Mouse (Mus musculus): ENCODE results near the gene Plekha1. TPM values are rescaled to one million over a fixed set of nuclear protein-coding genes. Genes with fewer than 3 reads are reported as not detected.
A peak's percentile ranks its signal among the peaks of the same experiment; 100 is the strongest.

Plekha1 gene
- total RNA-seq, 2 experiments from 2014 or later = 12.4 to 19.3 TPM

- peak; percentile 93 for ATAC-seq (replicated peaks; ENCODE audit: poor library complexity)
Observed at GRCm38 (mm10) chr7:130857973-130858372, 7.6 kb upstream of the Plekha1 start.

DNA sequence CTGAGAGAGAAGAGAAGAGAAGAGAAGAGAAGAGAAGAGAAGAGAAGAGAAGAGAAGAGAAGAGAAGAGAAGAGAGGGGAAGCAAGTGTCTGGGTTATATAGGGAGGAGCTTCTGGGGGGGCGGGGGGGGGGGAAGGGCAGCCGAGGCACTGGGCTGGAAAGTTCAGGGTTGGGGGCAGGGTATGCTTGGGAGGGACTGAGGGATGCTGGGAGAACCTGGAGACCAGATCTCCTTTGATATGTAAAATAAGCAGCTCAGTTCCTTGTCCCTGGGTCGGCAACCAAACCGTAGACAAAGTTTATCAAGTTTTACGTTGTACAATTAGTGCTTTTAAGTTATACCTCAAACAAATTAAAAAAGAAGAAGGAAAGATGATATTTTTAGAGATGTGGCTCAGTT, 5.6 kb upstream of the Plekha1 start:
- no peak for ATAC-seq (replicated peaks; ENCODE audit: poor library complexity)

- no peak for ATAC-seq (replicated peaks; ENCODE audit: poor library complexity)
Observed at GRCm38 (mm10) chr7:130860721-130861142, 4.8 kb upstream of the Plekha1 start.

DNA sequence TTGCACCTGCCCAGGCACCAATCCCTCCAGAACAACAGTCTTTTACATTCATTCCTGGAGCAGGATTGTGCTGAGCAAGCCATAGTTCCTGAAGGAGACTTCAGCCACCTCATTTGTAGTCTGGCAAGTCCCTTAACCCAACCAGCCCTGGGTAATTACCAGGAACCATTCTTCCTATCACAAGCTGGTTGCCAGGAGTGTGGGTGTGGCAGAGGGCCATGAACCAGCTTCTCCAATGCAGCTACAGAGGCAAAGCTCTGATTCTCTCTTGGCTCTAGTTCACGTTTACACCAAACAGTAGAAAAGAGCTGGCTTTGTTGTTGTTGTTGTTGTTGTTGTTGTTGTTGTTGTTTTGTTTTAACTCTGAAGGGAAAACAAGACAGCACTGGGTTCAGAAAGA, 3.1 kb upstream of the Plekha1 start:
- ATAC-seq (replicated peaks; ENCODE audit: poor library complexity) = no peak

GRCm38 (mm10) chr7:130864711-130865110, 845 bp upstream of the Plekha1 start:
- no peak for ATAC-seq (replicated peaks; ENCODE audit: poor library complexity)

GRCm38 (mm10) chr7:130866640-130867039, 1.1 kb downstream of the Plekha1 start:
- no peak for ATAC-seq (replicated peaks; ENCODE audit: poor library complexity)

DNA sequence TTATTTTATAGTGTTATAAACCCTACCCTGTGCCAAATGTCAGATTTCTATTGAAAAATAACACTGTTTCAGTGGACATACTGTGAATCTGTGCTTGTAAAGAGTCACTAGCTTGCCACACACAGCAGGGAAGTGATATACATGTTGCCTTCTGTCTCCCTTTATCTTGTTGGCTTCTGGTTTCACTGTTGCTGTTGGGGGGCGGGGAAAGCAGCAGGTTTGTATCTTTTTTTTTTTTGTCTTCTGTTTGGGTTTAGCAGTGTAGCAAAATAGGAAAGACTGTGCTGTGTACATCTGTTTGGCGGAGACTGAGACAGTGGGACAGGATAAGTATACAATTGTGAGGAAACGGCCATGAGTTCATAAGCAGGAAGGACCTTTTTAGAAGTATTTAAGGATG, 1.7 kb downstream of the Plekha1 start:
- ATAC-seq (replicated peaks; ENCODE audit: poor library complexity) = no peak

DNA sequence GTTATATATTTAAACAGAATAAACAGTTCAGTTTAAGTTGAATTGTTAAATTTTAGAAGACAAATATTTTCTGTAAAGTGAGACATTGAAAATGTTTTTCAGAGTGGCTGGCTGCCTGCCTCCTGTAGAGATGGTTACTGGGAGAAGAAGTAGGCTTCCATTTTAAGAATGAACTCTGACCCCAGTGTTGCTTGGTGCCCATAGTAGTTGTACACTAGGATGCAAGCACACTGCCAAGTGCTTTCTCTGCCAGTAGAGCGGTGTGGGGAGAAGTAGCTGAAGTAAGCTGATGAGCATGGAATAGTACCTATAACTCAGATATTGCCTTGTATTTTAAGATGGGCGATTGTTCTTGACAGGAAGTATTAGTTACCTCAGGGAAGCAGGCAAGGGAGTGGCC, 18.6 kb downstream of the Plekha1 start:
- ATAC-seq (replicated peaks; ENCODE audit: poor library complexity) = no peak

DNA sequence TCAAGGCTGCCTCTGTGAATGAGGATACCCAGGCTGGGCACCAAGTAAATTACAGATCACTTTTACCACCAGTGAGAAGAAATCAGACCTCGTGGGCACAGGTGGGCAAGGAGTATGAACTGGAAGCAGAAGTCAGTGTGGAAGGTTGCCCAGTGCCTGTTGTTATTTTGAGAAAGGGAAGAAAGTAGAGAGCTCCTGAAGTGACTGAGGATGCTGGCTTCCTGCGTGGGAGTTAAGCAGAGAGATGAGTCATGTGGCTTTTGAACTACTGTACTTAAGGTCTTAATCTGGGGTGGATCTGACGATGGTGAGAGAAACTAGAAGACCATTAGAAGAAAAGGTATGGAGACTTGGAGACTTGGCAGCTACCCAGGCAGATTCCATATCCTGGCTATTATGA, 20.7 kb downstream of the Plekha1 start:
- ATAC-seq (replicated peaks; ENCODE audit: poor library complexity) = no peak

DNA sequence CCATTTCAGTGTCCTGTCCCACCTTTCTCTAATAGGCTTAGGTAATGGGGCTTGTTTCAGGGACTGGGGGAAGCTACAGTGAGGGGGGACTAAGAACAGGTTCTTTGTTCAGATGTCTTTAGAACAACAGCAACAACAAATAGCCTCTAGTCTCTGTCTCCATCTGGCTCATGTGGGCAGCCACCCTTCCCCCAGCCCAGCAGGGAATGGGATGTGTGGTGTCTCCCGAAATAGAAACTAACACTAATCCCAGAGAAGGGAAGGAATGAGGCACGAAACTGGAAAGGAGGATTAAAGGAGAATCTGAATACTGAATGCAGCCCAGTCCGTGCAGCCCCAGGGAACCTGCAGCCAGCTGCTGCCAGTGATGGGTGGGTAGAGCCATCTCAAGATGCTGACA, 22.4 kb downstream of the Plekha1 start:
- no peak for ATAC-seq (replicated peaks; ENCODE audit: poor library complexity)

GRCm38 (mm10) chr7:130890871-130891270, 25.3 kb downstream of the Plekha1 start:
- no peak for ATAC-seq (replicated peaks; ENCODE audit: poor library complexity)

GRCm38 (mm10) chr7:130892973-130893372, 27.4 kb downstream of the Plekha1 start:
- peak; percentile 99 for ATAC-seq (replicated peaks; ENCODE audit: poor library complexity)

- no peak for ATAC-seq (replicated peaks; ENCODE audit: poor library complexity)
Observed at GRCm38 (mm10) chr7:130894931-130895617, 29.5 kb downstream of the Plekha1 start.

DNA sequence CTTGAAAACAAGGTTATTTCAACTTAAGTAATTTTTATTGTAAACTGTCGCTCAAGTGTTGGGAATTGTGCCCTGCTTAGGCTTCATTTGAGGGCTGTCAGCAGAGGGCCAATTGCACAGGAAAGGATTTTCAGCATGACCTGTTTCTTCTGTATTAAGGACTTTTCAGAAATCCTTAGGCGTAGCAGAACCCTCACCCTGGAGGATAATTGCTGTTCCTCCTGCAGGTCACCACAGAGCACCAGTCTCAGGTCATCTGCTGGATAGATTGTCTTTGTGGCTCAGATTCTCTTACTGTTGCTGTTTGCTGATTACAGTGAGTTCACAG, 30.0 kb downstream of the Plekha1 start:
- no peak for ATAC-seq (replicated peaks; ENCODE audit: poor library complexity)

DNA sequence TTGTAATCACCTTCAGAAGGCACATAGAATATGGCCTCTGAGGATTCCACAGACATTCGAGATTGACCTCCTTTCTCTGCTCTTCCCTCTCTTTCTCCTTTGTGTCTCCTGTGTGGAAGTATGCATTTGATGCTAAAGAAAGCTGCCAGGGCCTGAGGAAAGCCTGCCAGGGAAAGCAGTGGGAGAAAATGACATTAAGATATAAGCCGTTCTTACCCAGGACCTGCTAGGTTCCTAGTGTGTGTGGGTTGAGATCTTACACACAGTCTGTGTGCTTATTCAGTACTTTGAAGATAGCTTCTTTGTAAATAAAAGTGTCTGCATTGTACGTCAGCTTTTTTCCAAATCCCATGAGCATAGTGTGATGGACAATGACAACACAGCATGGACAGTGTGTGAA, 30.5 kb downstream of the Plekha1 start:
- no peak for ATAC-seq (replicated peaks; ENCODE audit: poor library complexity)

DNA sequence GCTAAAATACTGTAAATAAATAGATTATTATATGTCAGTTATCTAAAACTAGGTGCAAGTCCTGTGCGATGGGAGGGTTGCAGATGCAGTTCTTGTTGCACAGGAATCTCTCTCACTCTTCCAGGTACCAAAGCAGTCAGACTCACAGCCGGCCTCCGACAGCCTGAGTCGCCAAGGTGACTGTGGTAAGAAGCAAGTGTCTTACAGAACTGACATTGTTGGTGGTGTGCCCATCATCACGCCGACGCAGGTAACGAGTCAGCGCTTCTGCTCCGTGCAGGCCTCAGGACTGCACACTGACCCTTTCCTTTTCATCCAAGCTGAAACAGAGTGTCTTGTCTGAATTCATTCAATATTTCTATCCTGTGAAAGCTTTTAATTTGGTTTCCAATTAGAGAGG, 31.6 kb downstream of the Plekha1 start:
- no peak for ATAC-seq (replicated peaks; ENCODE audit: poor library complexity)

GRCm38 (mm10) chr7:130898373-130898772, 32.8 kb downstream of the Plekha1 start:
- ATAC-seq (replicated peaks; ENCODE audit: poor library complexity) = no peak

DNA sequence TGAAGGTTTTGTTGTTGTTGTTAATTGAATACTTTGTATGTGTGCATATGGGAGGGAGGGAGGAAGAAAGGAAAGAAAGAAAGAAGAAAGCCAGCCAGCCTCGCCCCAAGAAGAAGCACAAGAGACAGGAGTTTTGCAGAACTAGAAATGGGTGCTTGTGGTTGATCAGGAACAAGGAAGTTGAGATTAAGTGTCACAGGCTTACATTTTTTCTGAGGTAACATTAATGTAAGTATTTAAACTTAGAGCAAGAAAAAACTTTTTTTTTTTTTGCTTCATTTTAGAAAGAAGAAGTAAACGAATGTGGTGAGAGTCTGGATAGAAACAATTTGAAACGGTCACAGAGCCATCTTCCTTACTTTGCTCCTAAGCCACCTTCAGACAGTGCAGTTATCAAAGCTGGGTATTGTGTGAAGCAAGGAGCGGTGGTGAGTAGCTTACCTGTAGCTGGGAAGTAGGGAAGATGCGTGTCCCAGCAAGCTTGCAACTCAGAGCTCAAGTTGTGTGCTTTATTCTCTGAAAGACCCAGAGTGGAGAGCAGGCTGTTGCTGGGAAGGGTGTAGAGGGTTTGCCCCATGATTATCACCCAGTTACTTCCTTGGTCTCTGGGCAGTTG, 34.8 kb downstream of the Plekha1 start:
- peak; percentile 53 for ATAC-seq (replicated peaks; ENCODE audit: poor library complexity)

DNA sequence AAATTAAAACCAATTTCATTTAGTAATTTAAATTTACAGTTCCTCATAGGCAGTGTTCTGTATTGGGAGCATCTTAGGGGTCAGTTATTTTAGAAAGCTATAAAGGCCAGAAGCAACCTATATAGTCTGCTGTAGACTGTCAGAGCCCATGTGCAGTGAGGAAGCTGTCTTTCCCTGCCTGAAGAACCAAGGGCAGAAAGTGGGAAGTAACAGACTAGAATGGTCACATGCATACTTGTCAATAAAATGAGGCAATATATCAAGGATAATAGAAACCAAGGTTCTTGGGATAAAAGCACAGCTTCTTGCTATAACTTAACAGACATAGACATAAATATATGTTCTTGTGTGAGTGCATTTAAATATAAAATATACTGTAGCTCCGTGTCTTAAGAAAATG, 37.4 kb downstream of the Plekha1 start:
- peak; percentile 45 for ATAC-seq (replicated peaks; ENCODE audit: poor library complexity)

DNA sequence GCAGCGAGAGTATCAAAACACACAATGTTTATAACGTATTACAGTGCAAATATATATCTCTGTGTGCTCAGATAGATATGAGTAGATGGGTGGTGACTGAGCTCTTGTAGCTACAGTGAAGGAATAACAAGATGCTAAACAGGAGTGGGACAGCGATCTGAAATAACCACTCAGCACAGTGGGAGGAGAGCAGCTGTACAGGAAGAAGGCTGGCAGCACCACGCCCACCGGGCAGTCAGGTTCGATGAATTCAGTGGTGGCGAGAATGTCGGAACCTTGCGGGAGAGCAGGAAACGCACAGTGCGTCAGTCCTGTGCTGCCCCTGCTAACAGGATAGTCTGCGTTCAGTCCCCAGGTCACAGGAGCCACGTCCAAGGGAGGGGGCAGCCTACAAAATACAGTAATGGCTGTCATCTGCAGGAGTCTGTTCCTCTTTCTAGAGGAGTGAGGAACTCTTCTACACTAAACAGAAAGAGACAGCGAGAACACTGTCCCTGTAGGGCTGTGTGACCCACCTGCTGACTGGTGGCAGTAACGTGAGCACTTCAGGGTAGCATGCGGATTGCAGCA, 38.0 kb downstream of the Plekha1 start:
- peak; percentile 74 for ATAC-seq (replicated peaks; ENCODE audit: poor library complexity)

DNA sequence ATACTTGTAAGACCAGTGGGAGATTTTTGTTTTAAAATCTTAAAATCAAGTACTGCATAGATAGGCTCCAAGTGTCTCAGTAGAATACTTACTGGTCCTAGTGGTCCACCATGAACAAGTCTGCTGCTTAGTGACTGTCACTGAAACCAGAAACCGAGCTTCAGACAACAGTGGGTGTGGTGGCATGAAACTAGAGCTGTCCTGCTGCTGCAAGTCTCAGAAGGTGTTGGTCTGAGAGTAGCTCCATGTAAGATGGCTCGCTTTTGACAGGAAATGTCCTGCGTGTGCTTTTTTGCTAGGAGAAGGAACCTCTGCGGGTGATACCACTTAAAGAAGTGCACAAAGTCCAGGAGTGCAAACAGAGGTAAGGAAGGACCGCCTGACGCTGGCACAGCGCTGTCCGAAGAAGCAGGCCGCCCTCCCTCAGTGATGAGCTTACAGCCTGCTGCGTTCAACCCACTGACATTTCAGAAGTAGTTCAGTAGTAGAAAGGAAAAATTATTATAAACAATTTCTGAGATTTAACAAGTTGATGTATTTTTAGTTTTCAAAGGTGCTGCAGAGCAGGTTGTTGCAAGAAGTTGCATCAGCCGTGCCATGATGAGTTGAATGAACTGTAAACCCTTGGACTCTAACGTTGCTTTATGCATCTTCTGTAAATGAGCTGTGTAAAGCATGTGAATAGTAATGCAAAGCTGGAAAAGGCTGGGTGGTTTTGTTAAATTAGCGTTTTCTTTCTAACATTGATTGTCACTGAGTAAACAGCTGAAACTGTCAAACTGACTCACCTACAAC, 39.2 kb downstream of the Plekha1 start:
- ATAC-seq (replicated peaks; ENCODE audit: poor library complexity) = no peak

GRCm38 (mm10) chr7:130910841-130911240, 45.3 kb downstream of the Plekha1 start:
- no peak for ATAC-seq (replicated peaks; ENCODE audit: poor library complexity)
